Mouse (Mus musculus): ENCODE results near the gene Rbm15b. TPM values are rescaled to one million over a fixed set of nuclear protein-coding genes. Genes with fewer than 3 reads are reported as not detected.

Rbm15b gene
- polyA plus RNA-seq (2012; ENCODE audit: low replicate concordance), result 25.8 and 31.0 TPM in 2 replicates

DNA sequence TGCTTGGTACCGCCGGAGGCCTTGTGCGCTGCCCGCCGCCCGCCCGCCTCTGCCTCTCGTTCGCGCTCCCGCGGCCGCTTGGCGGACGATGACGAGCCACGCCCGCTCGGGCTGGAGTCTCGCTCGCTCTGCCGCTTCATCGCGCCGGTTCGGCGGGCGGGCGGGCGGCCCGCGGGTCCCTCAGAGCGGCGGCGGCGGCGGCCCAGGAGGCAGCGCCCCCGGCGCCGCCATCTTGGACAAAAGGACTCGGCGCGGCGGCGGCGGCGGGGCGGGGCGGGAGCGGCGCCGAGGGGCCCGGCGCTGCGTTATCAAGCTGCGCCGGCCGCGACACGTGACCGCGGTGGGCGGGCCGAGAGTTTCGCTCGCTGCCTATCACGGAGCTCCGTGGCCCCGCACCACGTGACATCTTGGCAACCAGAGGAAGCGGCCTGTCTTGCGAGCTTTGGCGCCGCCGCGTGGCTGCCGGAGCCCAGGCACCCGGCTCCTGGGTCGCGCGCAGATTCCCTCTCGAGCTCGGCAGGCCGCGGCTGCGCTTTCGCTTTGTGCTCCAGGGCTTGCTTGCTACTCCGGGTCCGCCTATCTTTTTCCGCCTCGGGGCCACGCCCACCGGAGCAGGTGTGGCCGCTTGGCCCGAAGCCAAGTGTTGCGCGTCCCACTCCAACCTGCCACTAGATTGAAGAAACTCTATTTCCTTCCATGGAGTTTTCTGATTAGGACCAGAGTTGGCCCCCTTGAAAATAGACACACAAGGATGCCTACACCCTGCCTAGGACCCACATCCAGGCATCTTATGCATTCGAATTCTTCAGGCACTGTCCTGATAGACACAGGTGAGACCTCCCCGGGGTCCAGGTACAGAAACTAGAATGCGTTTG, at the start of gene Rbm15b:
Gene Rbm15b (minus strand): TSS at position 601 of the 875 bp plus-strand sequence.

DNA sequence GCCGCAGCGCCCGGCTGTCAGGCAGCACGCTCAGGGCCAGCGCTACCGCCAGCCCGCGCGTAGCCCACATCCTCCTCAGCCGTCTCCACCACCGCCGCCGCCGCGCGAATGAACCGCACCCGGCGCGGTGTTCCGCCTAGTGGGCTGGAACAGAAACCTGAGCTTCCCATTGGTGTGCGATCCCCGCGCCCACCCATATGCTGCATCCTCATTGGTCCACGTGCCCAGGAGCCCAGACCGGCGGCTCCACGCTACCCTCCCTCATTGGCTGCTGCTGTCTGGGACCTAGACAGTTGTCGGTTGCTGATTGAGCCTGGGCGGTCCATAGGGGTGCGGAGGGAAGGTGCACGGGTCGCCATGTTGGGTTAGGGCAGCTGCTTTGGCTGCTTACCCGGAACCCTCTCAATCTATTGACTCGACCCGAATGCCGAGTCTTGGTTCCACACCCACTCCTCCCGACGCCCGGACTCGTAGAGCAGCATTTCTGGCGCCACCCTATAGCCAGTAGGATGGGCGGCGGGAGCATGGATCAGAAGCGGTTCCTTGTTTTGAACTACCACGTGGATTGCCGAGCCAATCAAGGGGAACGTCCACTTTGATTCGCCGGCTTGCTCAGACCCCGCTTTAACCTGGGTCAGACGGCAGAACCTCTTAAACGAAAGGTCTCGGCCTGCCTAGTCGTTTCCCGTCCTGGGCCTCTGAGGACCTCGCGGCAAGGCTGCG, 4.8 kb upstream of the Rbm15b start, which contains the start of gene Manf:
Gene Manf (minus strand): TSS at position 151 of the 723 bp plus-strand sequence.

Other genes starting within 250 kb of the Rbm15b start
- not detected in 2 replicates for gene Grm2, start 231.3 kb downstream of the Rbm15b start, polyA plus RNA-seq (2012; ENCODE audit: low replicate concordance)
- gene Tex264, start 201.5 kb downstream of the Rbm15b start, polyA plus RNA-seq (2012; ENCODE audit: low replicate concordance), result 60.6 and 119 TPM in 2 replicates
- 5.4 and 5.9 TPM in 2 replicates for gene Rad54l2, start 98.2 kb downstream of the Rbm15b start, polyA plus RNA-seq (2012; ENCODE audit: low replicate concordance)
- 2.2 and 5.9 TPM in 2 replicates for gene Dcaf1, start 65.6 kb downstream of the Rbm15b start, polyA plus RNA-seq (2012; ENCODE audit: low replicate concordance)
- gene Manf, start 4.6 kb upstream of the Rbm15b start, polyA plus RNA-seq (2012; ENCODE audit: low replicate concordance), result 69.4 and 104 TPM in 2 replicates